Mouse (Mus musculus) heart, embryonic 14.5 days (tissue): Measurements from ENCODE around the gene Umad1. TPM values are rescaled to one million over a fixed set of nuclear protein-coding genes. Genes with fewer than 3 reads are reported as not detected.

Experiments
- ATAC-seq: fragments of 200-750 bp; cut with Nextera tagmentation; 2 replicates; pipeline ENCODE4 v1.8.0; 2017; ENCODE audit warnings: low read depth, moderate TSS enrichment; ENCODE audit not compliant: insufficient number of reproducible peaks, insufficient read depth, low FRiP score
- H3K27ac ChIP-seq, 2 experiments: fragments of 200-500 bp in 1 of 2; fragments of 300-500 bp in 1 of 2; sonication (generic) in 1 of 2; replicated peaks in 1 of 2; 2 replicates each; pipeline ENCODE4 v1.5.1; 2012 to 2014; ENCODE audit warnings: low read depth in 2 of 2, low read length in 2 of 2, control low read depth in 1 of 2, mild to moderate bottlenecking in 1 of 2, mixed read lengths in 1 of 2; ENCODE audit not compliant: control insufficient read depth in 1 of 2, insufficient read depth in 1 of 2
- H3K27me3 ChIP-seq: fragments of 300-500 bp; sonication (generic); 2 replicates; pipeline ENCODE4 v1.6.1; 2014; ENCODE audit warnings: mild to moderate bottlenecking, low read length, control low read depth; ENCODE audit not compliant: control insufficient read depth, insufficient read depth
- H3K36me3 ChIP-seq: fragments of 300-500 bp; sonication (generic); 2 replicates; pipeline ENCODE4 v1.6.1; 2014; ENCODE audit warnings: mild to moderate bottlenecking, control low read depth, low read length, mixed read lengths; ENCODE audit not compliant: control insufficient read depth, insufficient read depth
- H3K4me1 ChIP-seq, 2 experiments: fragments of 200-500 bp in 1 of 2; fragments of 300-500 bp in 1 of 2; sonication (generic) in 1 of 2; 2 replicates each; pipeline ENCODE4 v1.6.1; 2012 to 2014; ENCODE audit warnings: low read length in 2 of 2, control low read depth in 1 of 2, mixed read lengths in 1 of 2; ENCODE audit not compliant: control insufficient read depth in 2 of 2, insufficient read depth in 2 of 2
- H3K4me2 ChIP-seq: fragments of 300-500 bp; sonication (generic); 2 replicates; pipeline ENCODE4 v1.6.1; 2014; ENCODE audit warnings: mild to moderate bottlenecking, low read length
- H3K4me3 ChIP-seq, 2 experiments: fragments of 200-500 bp in 1 of 2; fragments of 300-500 bp in 1 of 2; sonication (generic) in 1 of 2; 2 replicates each; pipeline ENCODE4 v1.5.1; 2012 to 2014; ENCODE audit warnings: low read length in 2 of 2, mild to moderate bottlenecking in 2 of 2, control low read depth in 1 of 2, low read depth in 1 of 2, moderate library complexity in 1 of 2; ENCODE audit not compliant: control insufficient read depth in 1 of 2, insufficient read depth in 1 of 2
- H3K9ac ChIP-seq: fragments of 300-500 bp; sonication (generic); 2 replicates; pipeline ENCODE4 v1.6.1; 2014; ENCODE audit warnings: mild to moderate bottlenecking, low read length
- H3K9me3 ChIP-seq: fragments of 300-500 bp; sonication (generic); 2 replicates; pipeline ENCODE4 v1.6.1; 2016; ENCODE audit warnings: low read length, control low read depth; ENCODE audit not compliant: control insufficient read depth
- WGBS: fragments of 180-500 bp; shearing (Covaris S2); extraction: QIAGEN DNeasy Blood & Tissue Kit; methylation state at CpG from one replicate; pipeline ENCODE4 v1.1.7; 2014; 5-methylcytosine and 5-hydroxymethylcytosine counted together
- polyA plus RNA-seq: library from polyadenylated mRNA; unstranded; fragments of >200 nt; fragmentation: Nextera tagmentation; extraction: Ambion mirVana; gene quantifications from 2 replicates; pipeline ENCODE4 v1.2.1, GENCODE M21; 2014

Gene Umad1
- polyA plus RNA-seq, 1 experiment from 2014 or later = 26.3 TPM

- no peaks in the 10 kb centered on the region; a peak in 1 of 4 replicates for H3K4me1 ChIP-seq
- H3K9me3 ChIP-seq = no peaks in the 10 kb centered on the region
- H3K27ac ChIP-seq = no peak overlapping the region
- WGBS = 88% methylated on average over 5 of the region's 5 CpGs
- H3K4me3 ChIP-seq = no peak overlapping the region
- H3K27me3 ChIP-seq = no peaks in the 10 kb centered on the region
- H3K36me3 ChIP-seq = no peaks in the 10 kb centered on the region
- no peak overlapping the region for H3K4me2 ChIP-seq
- no peak overlapping the region for H3K9ac ChIP-seq
- ATAC-seq = no peak
These were observed 206.9 kb downstream of the Umad1 start for GRCm38 (mm10) chr6:8465985-8466384.

GRCm38 (mm10) chr6:8467667-8468337 is 208.7 kb downstream of the Umad1 start:
- H3K4me1 ChIP-seq = peaks cover 0 to 4% of the 10 kb centered on the region in 2 experiments; a peak in 3 of 4 replicates
- H3K27ac ChIP-seq = no peak overlapping the region
- no peak overlapping the region for H3K4me3 ChIP-seq
- no peaks in the 10 kb centered on the region for H3K9me3 ChIP-seq
- no peak overlapping the region for H3K9ac ChIP-seq
- no peaks in the 10 kb centered on the region for H3K36me3 ChIP-seq
- H3K4me2 ChIP-seq = no peak overlapping the region
- no peak for ATAC-seq
- 83% methylated on average over 10 of the region's 10 CpGs for WGBS
- no peaks in the 10 kb centered on the region for H3K27me3 ChIP-seq

GRCm38 (mm10) chr6:8469918-8470317 is 210.8 kb downstream of the Umad1 start:
- H3K4me1 ChIP-seq = peaks cover 9 to 20% of the 10 kb centered on the region in 2 experiments
- WGBS = 94% methylated on average over 3 of the region's 3 CpGs
- no peaks in the 10 kb centered on the region for H3K9me3 ChIP-seq
- H3K27me3 ChIP-seq = no peaks in the 10 kb centered on the region
- no peak overlapping the region for H3K9ac ChIP-seq
- no peak overlapping the region for H3K4me3 ChIP-seq
- no peaks in the 10 kb centered on the region for H3K36me3 ChIP-seq
- no peak overlapping the region for H3K4me2 ChIP-seq
- H3K27ac ChIP-seq = no peak overlapping the region
- ATAC-seq = no peak

- WGBS = 80% methylated on average over 3 of the region's 3 CpGs
- H3K27me3 ChIP-seq = no peaks in the 10 kb centered on the region
- no peak for ATAC-seq
- no peaks in the 10 kb centered on the region for H3K9me3 ChIP-seq
- H3K27ac ChIP-seq = no peak overlapping the region
- H3K36me3 ChIP-seq = no peaks in the 10 kb centered on the region
- H3K4me1 ChIP-seq = peaks cover 9 to 20% of the 10 kb centered on the region in 2 experiments
- no peak overlapping the region for H3K4me3 ChIP-seq
- H3K9ac ChIP-seq = no peak overlapping the region
- H3K4me2 ChIP-seq = no peak overlapping the region
These were observed 213.0 kb downstream of the Umad1 start for GRCm38 (mm10) chr6:8472125-8472524.

GRCm38 (mm10) chr6:8472915-8473314 is 213.8 kb downstream of the Umad1 start:
- H3K27me3 ChIP-seq = no peaks in the 10 kb centered on the region
- H3K9me3 ChIP-seq = no peaks in the 10 kb centered on the region
- no peak overlapping the region for H3K9ac ChIP-seq
- no peak overlapping the region for H3K4me3 ChIP-seq
- peaks cover 9 to 20% of the 10 kb centered on the region in 2 experiments for H3K4me1 ChIP-seq
- no peak for ATAC-seq
- H3K4me2 ChIP-seq = peak overlapping the region; percentile 7
- H3K36me3 ChIP-seq = no peaks in the 10 kb centered on the region
- WGBS = 6% methylated on average over 5 of the region's 5 CpGs
- H3K27ac ChIP-seq = peak overlapping the region; percentile 6 to 30; a peak in 3 of 4 replicates

- H3K9ac ChIP-seq = no peak overlapping the region
- H3K4me3 ChIP-seq = no peak overlapping the region
- peaks cover 9 to 20% of the 10 kb centered on the region in 2 experiments for H3K4me1 ChIP-seq
- H3K4me2 ChIP-seq = no peak overlapping the region
- H3K27me3 ChIP-seq = no peaks in the 10 kb centered on the region
- no peaks in the 10 kb centered on the region for H3K9me3 ChIP-seq
- H3K36me3 ChIP-seq = no peaks in the 10 kb centered on the region
- no peak for ATAC-seq
- WGBS = 10% methylated on average over 5 of the region's 5 CpGs
- H3K27ac ChIP-seq = peak overlapping the region; percentile 6 to 49
These were observed 214.4 kb downstream of the Umad1 start for GRCm38 (mm10) chr6:8473498-8473897.

- Histone ChIP-seq H3K36me3 (no peaks in the 10 kb centered on the region), H3K9ac (no peak overlapping the region), H3K4me2 (no peak overlapping the region), H3K4me3 (no peak overlapping the region), H3K4me1 (peaks cover 9 to 20% of the 10 kb centered on the region in 2 experiments), H3K9me3 (no peaks in the 10 kb centered on the region), H3K27me3 (no peaks in the 10 kb centered on the region), H3K27ac (0 out of 4 replicates have a peak overlapping the region, but pooled peaks of 1 of the 2 experiments have one; percentile 49)
- no peak for ATAC-seq
- 60% methylated on average over 3 of the region's 3 CpGs for WGBS
These were observed 215.2 kb downstream of the Umad1 start for GRCm38 (mm10) chr6:8474316-8474715.

- Histone ChIP-seq H3K27ac (no peak overlapping the region), H3K9me3 (no peaks in the 10 kb centered on the region), H3K4me1 (peaks cover 9 to 20% of the 10 kb centered on the region in 2 experiments), H3K4me3 (no peak overlapping the region), H3K36me3 (no peaks in the 10 kb centered on the region), H3K4me2 (no peak overlapping the region), H3K27me3 (no peaks in the 10 kb centered on the region), H3K9ac (no peak overlapping the region)
- no peak for ATAC-seq
- WGBS = 79% methylated on average over 4 of the region's 4 CpGs
These were observed 215.7 kb downstream of the Umad1 start for GRCm38 (mm10) chr6:8474820-8475219.
